8 mouse cellular contexts compared by ENCODE assay signal in the genomic region with DNA sequence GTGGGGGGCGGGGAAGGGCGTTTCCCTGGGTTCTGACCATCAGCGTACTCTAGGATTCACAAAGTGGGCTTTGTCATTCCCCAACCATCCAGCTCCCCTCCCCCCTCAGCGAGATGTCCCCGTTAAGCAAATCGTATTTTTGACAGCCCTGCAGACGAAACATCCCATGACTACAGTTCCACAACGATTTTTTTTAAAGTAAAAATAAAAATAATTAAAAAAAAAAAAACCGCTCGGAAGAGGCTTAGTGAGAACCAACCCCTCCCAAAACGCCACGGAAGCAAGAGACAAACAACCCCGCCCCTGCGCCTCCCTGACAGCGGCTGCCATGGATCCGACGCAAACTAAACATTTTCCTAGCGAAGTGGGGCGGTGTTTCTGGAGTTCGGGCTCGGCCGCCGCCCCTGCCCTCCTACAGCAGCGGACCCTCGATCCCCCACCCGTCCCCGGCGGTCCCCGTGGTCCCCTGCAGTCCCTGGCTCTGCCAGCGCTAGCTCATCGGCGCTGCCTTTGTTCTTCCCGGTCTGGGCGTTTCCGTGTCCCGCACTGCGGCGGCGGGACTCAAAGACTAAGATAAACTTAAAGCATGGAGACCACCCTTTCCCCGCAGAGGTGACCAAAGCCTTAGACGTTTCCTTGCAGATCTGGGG. TPM values are rescaled to one million over a fixed set of nuclear protein-coding genes. Genes with fewer than 3 reads are reported as not detected.
A peak's percentile ranks its signal among the peaks of the same experiment; 100 is the strongest.
DNase-seq lines count a peak whose midpoint lies in the region; ATAC-seq and TF ChIP-seq lines count a peak whose summit lies in the region.

No protein-coding gene starts in this region.

- peak overlapping the region; percentile 92 for H3K4me3 ChIP-seq in E14TG2a.4 (replicated peaks; ENCODE audit: low read length)
- peak overlapping the region; percentile 63 for H3K4me3 ChIP-seq in limb, embryonic 11.5 days (ENCODE audit: low read depth, low read length)
- peak overlapping the region; percentile 66 for H3K4me3 ChIP-seq in stomach, embryonic 14.5 days (ENCODE audit: low read depth, low read length)

- ATAC-seq in activated CD4-positive, CD25-positive, alpha-beta regulatory T cell, adult 4 months: peak; percentile 43
- peak; percentile 84 for ATAC-seq in erythroid progenitor cell, adult 5-6 weeks (replicated peaks; ENCODE audit: low FRiP score, poor library complexity, severe bottlenecking)
- peak; percentile 84 for ATAC-seq in limb, embryonic 11.5 days (ENCODE audit: insufficient number of reproducible peaks, low FRiP score, low TSS enrichment, low read depth)
- peak; percentile 76 for ATAC-seq in stomach, embryonic 14.5 days (ENCODE audit: insufficient number of reproducible peaks, insufficient read depth, low FRiP score, low read depth)

- peak overlapping the region; percentile 97 for H3K27ac ChIP-seq in limb, embryonic 11.5 days (replicated peaks; ENCODE audit: low read depth, low read length)
- peak overlapping the region; percentile 91 for H3K27ac ChIP-seq in stomach, embryonic 14.5 days (ENCODE audit: low read length)

- no peaks in the 10 kb centered on the region for H3K27me3 ChIP-seq in E14TG2a.4 (ENCODE audit: insufficient read depth, low read length)
- no peaks in the 10 kb centered on the region for H3K27me3 ChIP-seq in limb, embryonic 11.5 days (ENCODE audit: control insufficient read depth, insufficient read depth, low read length)
- H3K27me3 ChIP-seq in stomach, embryonic 14.5 days (ENCODE audit: control insufficient read depth, insufficient read depth, low read length): no peaks in the 10 kb centered on the region

- WGBS in limb, embryonic 11.5 days: under 1% methylated on average over 41 of the region's 41 CpGs
- WGBS in stomach, embryonic 14.5 days: under 1% methylated on average over 41 of the region's 41 CpGs

- peaks cover 22% of the 10 kb centered on the region for H3K36me3 ChIP-seq in E14TG2a.4 (ENCODE audit: insufficient read depth, low read length)
- H3K36me3 ChIP-seq in limb, embryonic 11.5 days (ENCODE audit: control insufficient read depth, insufficient read depth, low read length): no peaks in the 10 kb centered on the region
- no peaks in the 10 kb centered on the region; the same call in 1 of the 2 replicates for H3K36me3 ChIP-seq in stomach, embryonic 14.5 days (ENCODE audit: control insufficient read depth, insufficient read depth, low read length)

- no peaks in the 10 kb centered on the region for H3K9me3 ChIP-seq in E14TG2a.4 (ENCODE audit: low read length)
- H3K9me3 ChIP-seq in limb, embryonic 11.5 days (ENCODE audit: control insufficient read depth, low read length): no peaks in the 10 kb centered on the region
- H3K9me3 ChIP-seq in stomach, embryonic 14.5 days (ENCODE audit: control insufficient read depth, low read depth, low read length): no peaks in the 10 kb centered on the region

- no peak; the same call in 1 of the 2 replicates for TF ChIP-seq CTCF in E14TG2a.4 (conservative IDR thresholded peaks at IDR 0.05; ENCODE audit: low read length)

- H3K4me2 ChIP-seq in limb, embryonic 11.5 days (ENCODE audit: low read depth, severe bottlenecking): peak overlapping the region; percentile 59
- H3K4me2 ChIP-seq in stomach, embryonic 14.5 days (replicated peaks; ENCODE audit: low read depth, low read length): peak overlapping the region; percentile 61

- peaks cover 46% of the 10 kb centered on the region for H3K4me1 ChIP-seq in E14TG2a.4 (replicated peaks; ENCODE audit: low read depth, low read length)
- H3K4me1 ChIP-seq in limb, embryonic 11.5 days (ENCODE audit: control insufficient read depth, insufficient read depth, low read length): peaks cover 8% of the 10 kb centered on the region; the same call in 1 of the 2 replicates
- H3K4me1 ChIP-seq in stomach, embryonic 14.5 days (ENCODE audit: control insufficient read depth, insufficient read depth, low read length): no peaks in the 10 kb centered on the region

- peak overlapping the region; percentile 88 for H3K9ac ChIP-seq in limb, embryonic 11.5 days (ENCODE audit: low read length)
- peak overlapping the region; percentile 63 for H3K9ac ChIP-seq in stomach, embryonic 14.5 days (replicated peaks; ENCODE audit: low read depth, low read length)

- intact Hi-C loops in heart, postnatal 25 days (cut with DNase I): loop anchor here (1.0 to 2.0 kb wide), 3 partner anchors 18 to 40 kb away; a partner anchor contains a TSS

- DNase-seq in heart, postnatal 25 days (ENCODE audit: low spot score): peak; percentile 51
- DNase-seq in limb, embryonic 11.5 days (ENCODE audit: low spot score): peak; percentile 91
- peak; percentile 89 for DNase-seq in mesoderm, embryonic 11.5 days (ENCODE audit: low read depth, low spot score)
- DNase-seq in frontal cortex, postnatal 14 days (ENCODE audit: low spot score in 2 of 2): no peak

RNA-seq across cellular contexts. Expression of a gene that starts 0.5 kb away (rescaled TPM):
- not detected for polyA plus RNA-seq in activated CD4-positive, CD25-positive, alpha-beta regulatory T cell, adult 4 months (2017; shearing (Covaris generic))
- total RNA-seq in erythroid progenitor cell, adult 5-6 weeks (2015; ENCODE audit: low replicate concordance): not detected in 2 replicates
- not detected in 2 replicates for total RNA-seq in erythroid progenitor cell, adult 5-6 weeks (2017; ENCODE audit: low replicate concordance)
- total RNA-seq in heart, postnatal 25 days (2021): not detected
- polyA plus RNA-seq in limb, embryonic 11.5 days (2014; fragmentation: Nextera tagmentation; extraction: Ambion mirVana): not detected in 2 replicates
- polyA plus RNA-seq in stomach, embryonic 14.5 days (2014; fragmentation: Nextera tagmentation; extraction: Ambion mirVana): not detected in 2 replicates

RNA-seq across cellular contexts. Expression of a gene that starts 0.6 kb away (rescaled TPM):
- polyA plus RNA-seq in activated CD4-positive, CD25-positive, alpha-beta regulatory T cell, adult 4 months (2017; shearing (Covaris generic)): 100 to 1,000 TPM; 243 to 273 TPM
- total RNA-seq in erythroid progenitor cell, adult 5-6 weeks (2015; ENCODE audit: low replicate concordance): 6.5 and 38.1 TPM in 2 replicates
- total RNA-seq in erythroid progenitor cell, adult 5-6 weeks (2017; ENCODE audit: low replicate concordance): 5.9 and 9.6 TPM in 2 replicates
- total RNA-seq in heart, postnatal 25 days (2021): 100 to 1,000 TPM in 1 of 2 experiments, 10 to 100 TPM in 1; 99.4 to 105 TPM
- 1,453 and 1,516 TPM in 2 replicates for polyA plus RNA-seq in limb, embryonic 11.5 days (2014; fragmentation: Nextera tagmentation; extraction: Ambion mirVana)
- polyA plus RNA-seq in stomach, embryonic 14.5 days (2014; fragmentation: Nextera tagmentation; extraction: Ambion mirVana): 1,231 and 1,258 TPM in 2 replicates

RNA-seq across cellular contexts. Expression of a gene that starts 18.5 kb away (rescaled TPM):
- 100 to 1,000 TPM; 510 to 711 TPM for polyA plus RNA-seq in activated CD4-positive, CD25-positive, alpha-beta regulatory T cell, adult 4 months (2017; shearing (Covaris generic))
- total RNA-seq in erythroid progenitor cell, adult 5-6 weeks (2015; ENCODE audit: low replicate concordance): 2,503 and 2,754 TPM in 2 replicates
- total RNA-seq in erythroid progenitor cell, adult 5-6 weeks (2017; ENCODE audit: low replicate concordance): 632 and 670 TPM in 2 replicates
- 100 to 1,000 TPM; 163 to 175 TPM for total RNA-seq in heart, postnatal 25 days (2021)
- 2,238 and 2,358 TPM in 2 replicates for polyA plus RNA-seq in limb, embryonic 11.5 days (2014; fragmentation: Nextera tagmentation; extraction: Ambion mirVana)
- 1,548 and 1,685 TPM in 2 replicates for polyA plus RNA-seq in stomach, embryonic 14.5 days (2014; fragmentation: Nextera tagmentation; extraction: Ambion mirVana)

RNA-seq across cellular contexts. Expression of a gene that starts 34.8 kb away (rescaled TPM):
- polyA plus RNA-seq in activated CD4-positive, CD25-positive, alpha-beta regulatory T cell, adult 4 months (2017; shearing (Covaris generic)): 10 to 100 TPM; 24.2 to 42.0 TPM
- 7.9 and 15.1 TPM in 2 replicates for total RNA-seq in erythroid progenitor cell, adult 5-6 weeks (2015; ENCODE audit: low replicate concordance)
- total RNA-seq in erythroid progenitor cell, adult 5-6 weeks (2017; ENCODE audit: low replicate concordance): 9.0 and 12.1 TPM in 2 replicates
- total RNA-seq in heart, postnatal 25 days (2021): 10 to 100 TPM; 11.5 to 13.4 TPM
- 5.5 and 6.2 TPM in 2 replicates for polyA plus RNA-seq in limb, embryonic 11.5 days (2014; fragmentation: Nextera tagmentation; extraction: Ambion mirVana)
- 5.1 and 8.8 TPM in 2 replicates for polyA plus RNA-seq in stomach, embryonic 14.5 days (2014; fragmentation: Nextera tagmentation; extraction: Ambion mirVana)

RNA-seq across cellular contexts. Expression of a gene that starts 54.5 kb away (rescaled TPM):
- polyA plus RNA-seq in activated CD4-positive, CD25-positive, alpha-beta regulatory T cell, adult 4 months (2017; shearing (Covaris generic)): under 1 TPM; 0.11 to 0.15 TPM
- total RNA-seq in erythroid progenitor cell, adult 5-6 weeks (2015; ENCODE audit: low replicate concordance): not detected in 2 replicates
- total RNA-seq in erythroid progenitor cell, adult 5-6 weeks (2017; ENCODE audit: low replicate concordance): not detected in 2 replicates
- total RNA-seq in heart, postnatal 25 days (2021): 1 to 10 TPM; 1.8 TPM
- polyA plus RNA-seq in limb, embryonic 11.5 days (2014; fragmentation: Nextera tagmentation; extraction: Ambion mirVana): 0.15 and 0.23 TPM in 2 replicates
- polyA plus RNA-seq in stomach, embryonic 14.5 days (2014; fragmentation: Nextera tagmentation; extraction: Ambion mirVana): 0.65 and 0.77 TPM in 2 replicates

Comparison
In these comparisons a context has a peak if more than half of its experiments do, and no peak if none do; other contexts are left out.
1. DNase-seq: peak in heart, postnatal 25 days (single experiment), limb, embryonic 11.5 days (single experiment) and mesoderm, embryonic 11.5 days (single experiment); none in frontal cortex, postnatal 14 days (0 of 2).
2. Peak in every context shown above with its lines, with median percentiles within 50 percentile points of each other: H3K4me3 ChIP-seq and ATAC-seq.